Mouse (Mus musculus) forebrain, embryonic 13.5 days (tissue): ENCODE measurements at regions not wholly inside any gene's neighbourhood (a gene's known extent, or its start where the extent isn't known, plus 50 kb on each side); places are given as distances from the start of the nearest gene placed in this dataset.
A peak's percentile ranks its signal among the peaks of the same experiment; 100 is the strongest.

ENCODE experiments used
- ATAC-seq: fragments of 200-750 bp; cut with Nextera tagmentation; 2 replicates; pipeline ENCODE4 v1.8.0; 2017
- H3K27ac ChIP-seq: fragments of 300-500 bp; sonication (generic); 2 replicates; pipeline ENCODE4 v1.5.1; 2015; ENCODE audit warnings: inconsistent platforms, mild to moderate bottlenecking, moderate library complexity
- H3K27me3 ChIP-seq: fragments of 300-500 bp; sonication (generic); 2 replicates; pipeline ENCODE4 v1.6.1; 2015; ENCODE audit warnings: mild to moderate bottlenecking, inconsistent platforms
- H3K36me3 ChIP-seq: fragments of 300-500 bp; sonication (generic); 2 replicates; pipeline ENCODE4 v1.6.1; 2015; ENCODE audit warnings: mild to moderate bottlenecking, inconsistent platforms; ENCODE audit not compliant: poor library complexity, severe bottlenecking
- H3K4me1 ChIP-seq: fragments of 300-500 bp; sonication (generic); 2 replicates; pipeline ENCODE4 v1.6.1; 2015; ENCODE audit warnings: inconsistent platforms
- H3K4me2 ChIP-seq: fragments of 300-500 bp; sonication (generic); 2 replicates; pipeline ENCODE4 v1.6.1; 2015; ENCODE audit warnings: inconsistent platforms, mild to moderate bottlenecking, moderate library complexity
- H3K4me3 ChIP-seq: fragments of 300-500 bp; sonication (generic); 2 replicates; pipeline ENCODE4 v1.5.1; 2015; ENCODE audit warnings: mild to moderate bottlenecking, inconsistent platforms
- H3K9ac ChIP-seq: fragments of 300-500 bp; sonication (generic); 2 replicates; pipeline ENCODE4 v1.6.1; 2015; ENCODE audit warnings: mild to moderate bottlenecking, inconsistent platforms
- H3K9me3 ChIP-seq: fragments of 300-500 bp; sonication (generic); replicated peaks from 2 replicates; pipeline ENCODE4 v1.6.1; 2016; ENCODE audit warnings: inconsistent platforms
- WGBS: fragments of 180-500 bp; shearing (Covaris S2); methylation state at CpG from one replicate; pipeline ENCODE4 v1.1.7; 2015; 5-methylcytosine and 5-hydroxymethylcytosine counted together

- Histone ChIP-seq H3K36me3 (no peaks in the 10 kb centered on the region), H3K27ac (no peak overlapping the region), H3K9ac (no peak overlapping the region), H3K4me1 (no peaks in the 10 kb centered on the region), H3K9me3 (no peaks in the 10 kb centered on the region), H3K27me3 (no peaks in the 10 kb centered on the region), H3K4me3 (no peak overlapping the region), H3K4me2 (no peak overlapping the region)
- ATAC-seq = no peak
- WGBS = 86% methylated on average over 2 of the region's 2 CpGs
Measured at GRCm38 (mm10) chr3:137108197-137108596, 232.7 kb upstream of the Emcn start.

DNA sequence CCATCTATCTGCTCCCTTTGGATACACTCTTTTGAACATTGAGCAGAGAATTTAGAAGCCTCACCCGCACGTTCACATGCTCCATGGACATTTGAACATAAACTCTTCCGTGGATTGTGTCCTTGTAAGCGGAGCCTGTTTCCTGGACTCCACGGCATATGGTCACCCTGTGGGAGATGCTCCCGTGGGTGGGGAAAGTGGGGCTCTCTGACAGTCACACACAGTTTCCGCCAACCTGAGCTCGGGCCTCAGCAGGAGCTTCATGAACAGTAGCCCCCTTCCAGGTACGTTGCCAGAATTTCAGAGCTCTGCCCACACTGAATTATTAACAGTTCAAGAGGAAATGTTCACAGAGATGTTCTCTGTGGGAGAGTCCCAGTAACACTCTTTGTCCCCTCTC lies 231.1 kb upstream of the Emcn start:
- no peak for ATAC-seq
- H3K27ac ChIP-seq = no peak overlapping the region
- H3K4me2 ChIP-seq = no peak overlapping the region
- H3K27me3 ChIP-seq = no peaks in the 10 kb centered on the region
- no peaks in the 10 kb centered on the region for H3K9me3 ChIP-seq
- no peak overlapping the region for H3K4me3 ChIP-seq
- H3K4me1 ChIP-seq = no peaks in the 10 kb centered on the region
- WGBS = 93% methylated on average over 9 of the region's 9 CpGs
- no peak overlapping the region for H3K9ac ChIP-seq
- no peaks in the 10 kb centered on the region for H3K36me3 ChIP-seq

DNA sequence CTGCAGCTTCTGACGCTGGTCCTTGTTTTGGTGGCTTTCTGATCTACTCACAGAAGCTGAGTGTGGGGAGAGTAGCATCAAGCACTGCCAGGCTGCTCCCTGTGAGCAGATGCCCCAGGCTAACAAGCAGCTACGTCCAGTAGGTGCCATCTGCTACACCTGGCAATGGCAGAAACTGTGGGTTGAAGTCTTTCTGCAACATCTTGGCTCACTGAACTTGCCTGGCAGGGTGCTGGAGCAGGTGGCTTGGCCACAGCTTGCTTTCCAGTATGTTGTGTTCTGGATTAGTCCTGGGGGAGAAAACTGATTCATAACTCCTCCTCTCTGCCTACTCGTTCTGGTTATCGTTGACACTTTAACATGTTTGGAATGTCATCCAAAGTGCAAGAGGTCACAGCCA lies 230.4 kb upstream of the Emcn start:
- no peak overlapping the region for H3K4me3 ChIP-seq
- 91% methylated on average over 4 of the region's 4 CpGs for WGBS
- H3K9me3 ChIP-seq = no peaks in the 10 kb centered on the region
- no peaks in the 10 kb centered on the region for H3K4me1 ChIP-seq
- H3K9ac ChIP-seq = no peak overlapping the region
- ATAC-seq = peak; percentile 58; the same call in 1 of the 2 replicates
- no peak overlapping the region for H3K27ac ChIP-seq
- H3K27me3 ChIP-seq = no peaks in the 10 kb centered on the region
- no peak overlapping the region for H3K4me2 ChIP-seq
- H3K36me3 ChIP-seq = no peaks in the 10 kb centered on the region

- WGBS = 90% methylated on average over 4 of the region's 4 CpGs
- no peaks in the 10 kb centered on the region for H3K27me3 ChIP-seq
- no peak for ATAC-seq
Measured at GRCm38 (mm10) chr3:137129967-137130366, 210.9 kb upstream of the Emcn start.

GRCm38 (mm10) chr3:137142041-137142440 lies 198.8 kb upstream of the Emcn start:
- 79% methylated on average over 3 of the region's 3 CpGs for WGBS
- no peak for ATAC-seq
- Histone ChIP-seq H3K4me3 (no peak overlapping the region), H3K27ac (no peak overlapping the region), H3K9ac (no peak overlapping the region), H3K4me1 (0 out of 2 replicates have a peak, but pooled peaks cover under 1% of the 10 kb centered on the region), H3K9me3 (no peaks in the 10 kb centered on the region), H3K36me3 (no peaks in the 10 kb centered on the region), H3K4me2 (no peak overlapping the region), H3K27me3 (no peaks in the 10 kb centered on the region)

More at GRCm38 (mm10) chr3:137129967-137130366, 210.9 kb upstream of the Emcn start:
- Histone ChIP-seq H3K9ac (no peak overlapping the region), H3K36me3 (no peaks in the 10 kb centered on the region), H3K27ac (no peak overlapping the region), H3K4me3 (no peak overlapping the region), H3K4me1 (no peaks in the 10 kb centered on the region), H3K9me3 (no peaks in the 10 kb centered on the region), H3K4me2 (no peak overlapping the region)

DNA sequence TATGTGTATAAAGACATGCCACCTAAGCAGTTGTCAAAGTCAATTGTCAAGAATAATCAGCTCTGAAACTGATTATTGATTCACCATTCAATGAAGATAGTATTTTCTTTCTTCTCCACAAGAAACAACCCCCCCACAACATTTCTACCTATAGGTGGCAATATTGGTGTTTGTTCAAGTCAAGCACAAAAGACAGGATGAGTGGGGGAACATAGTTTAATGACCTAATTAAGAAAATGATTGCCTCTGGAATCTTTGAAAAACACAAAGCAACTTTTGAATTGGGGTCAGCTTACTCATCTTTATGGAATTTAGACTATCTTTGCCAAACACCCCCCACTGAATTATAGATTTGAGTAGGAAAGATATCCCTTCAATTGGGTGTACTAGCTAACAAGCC lies 194.8 kb upstream of the Emcn start:
- H3K27ac ChIP-seq = no peak overlapping the region
- no peak overlapping the region for H3K4me2 ChIP-seq
- no peak overlapping the region for H3K4me3 ChIP-seq
- no peak overlapping the region for H3K9ac ChIP-seq
- no peaks in the 10 kb centered on the region for H3K36me3 ChIP-seq
- no peaks in the 10 kb centered on the region for H3K9me3 ChIP-seq
- H3K27me3 ChIP-seq = no peaks in the 10 kb centered on the region
- no peak for ATAC-seq
- H3K4me1 ChIP-seq = peaks cover 5% of the 10 kb centered on the region; the same call in 1 of the 2 replicates

DNA sequence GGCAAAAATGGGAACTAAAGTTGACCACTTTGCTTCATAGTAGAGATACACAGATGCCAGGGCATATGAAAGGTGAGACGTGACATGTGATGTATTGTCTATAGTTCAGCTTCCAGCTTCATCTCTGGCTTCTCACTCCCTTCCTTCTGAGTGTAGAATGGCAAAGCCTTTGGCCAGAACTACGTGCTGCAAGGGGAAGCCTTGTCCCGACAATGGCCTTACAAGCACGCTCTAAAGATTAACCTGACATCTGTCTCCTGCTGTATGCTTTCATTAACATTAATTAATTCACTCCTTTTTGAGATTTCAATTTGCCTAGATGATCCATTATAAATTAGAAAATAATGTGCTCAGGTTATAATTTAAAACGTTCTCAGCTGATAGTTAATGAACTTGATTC lies 193.5 kb upstream of the Emcn start:
- peaks cover 5% of the 10 kb centered on the region; the same call in 1 of the 2 replicates for H3K4me1 ChIP-seq
- no peak overlapping the region for H3K4me3 ChIP-seq
- no peak overlapping the region for H3K27ac ChIP-seq
- H3K9ac ChIP-seq = no peak overlapping the region
- no peaks in the 10 kb centered on the region for H3K27me3 ChIP-seq
- no peak overlapping the region for H3K4me2 ChIP-seq
- 34% methylated on average over 5 of the region's 5 CpGs for WGBS
- no peak for ATAC-seq
- no peaks in the 10 kb centered on the region for H3K36me3 ChIP-seq
- H3K9me3 ChIP-seq = no peaks in the 10 kb centered on the region

- Histone ChIP-seq H3K9me3 (no peaks in the 10 kb centered on the region), H3K4me2 (no peak overlapping the region), H3K27me3 (no peaks in the 10 kb centered on the region), H3K9ac (no peak overlapping the region), H3K4me1 (peaks cover 22% of the 10 kb centered on the region), H3K4me3 (no peak overlapping the region), H3K27ac (no peak overlapping the region), H3K36me3 (no peaks in the 10 kb centered on the region)
- ATAC-seq = no peak
- 74% methylated on average over 14 of the region's 14 CpGs for WGBS
Measured at GRCm38 (mm10) chr3:137150414-137151010, 190.4 kb upstream of the Emcn start.

DNA sequence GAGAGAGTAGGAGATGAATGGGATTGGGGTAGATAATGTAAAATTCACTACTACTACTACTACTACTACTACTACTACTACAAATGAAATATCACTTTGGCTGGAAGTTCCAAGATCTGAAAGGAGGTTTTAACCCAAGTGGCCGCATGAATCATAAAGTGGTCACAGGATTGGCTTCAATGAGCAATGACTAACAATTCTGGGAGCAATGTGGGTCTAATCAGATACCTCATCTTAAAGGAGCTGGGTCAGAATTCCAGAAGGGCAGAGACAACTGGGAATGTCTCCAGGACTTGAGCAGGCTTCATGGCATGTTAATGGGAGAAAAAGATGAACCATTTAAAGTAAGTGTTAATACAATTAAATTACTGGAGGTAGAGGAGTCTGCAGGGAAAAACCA lies 189.4 kb upstream of the Emcn start:
- Histone ChIP-seq H3K4me2 (no peak overlapping the region), H3K36me3 (no peaks in the 10 kb centered on the region), H3K27me3 (no peaks in the 10 kb centered on the region), H3K9me3 (no peaks in the 10 kb centered on the region), H3K9ac (no peak overlapping the region), H3K4me1 (peaks cover 26% of the 10 kb centered on the region), H3K27ac (no peak overlapping the region), H3K4me3 (no peak overlapping the region)
- 88% methylated on average over 1 of the region's 1 CpGs for WGBS
- no peak for ATAC-seq

DNA sequence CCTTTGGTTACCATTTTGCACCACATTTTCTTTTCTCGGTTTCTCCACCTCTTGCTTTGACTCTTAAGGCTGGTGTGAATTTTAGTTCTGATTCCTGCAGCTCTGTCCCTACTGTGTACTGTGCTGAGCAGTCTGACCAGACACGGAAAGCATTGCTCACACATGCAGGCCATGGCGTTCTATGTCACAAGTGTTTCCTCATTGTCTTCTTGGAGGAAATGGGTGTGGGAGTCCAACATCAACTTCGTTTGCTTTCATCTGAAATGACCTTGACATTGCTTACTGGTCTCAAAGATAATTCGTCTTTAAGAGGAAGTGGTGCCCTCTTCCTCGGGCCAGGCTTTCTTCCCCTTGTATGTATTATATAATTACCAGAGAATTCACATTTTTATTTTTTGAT lies 187.6 kb upstream of the Emcn start:
- H3K4me1 ChIP-seq = peaks cover 23% of the 10 kb centered on the region
- no peaks in the 10 kb centered on the region for H3K9me3 ChIP-seq
- no peak overlapping the region for H3K9ac ChIP-seq
- WGBS = 85% methylated on average over 6 of the region's 6 CpGs
- no peaks in the 10 kb centered on the region for H3K36me3 ChIP-seq
- H3K4me2 ChIP-seq = no peak overlapping the region
- H3K27me3 ChIP-seq = no peaks in the 10 kb centered on the region
- H3K4me3 ChIP-seq = no peak overlapping the region
- no peak overlapping the region for H3K27ac ChIP-seq
- no peak for ATAC-seq

DNA sequence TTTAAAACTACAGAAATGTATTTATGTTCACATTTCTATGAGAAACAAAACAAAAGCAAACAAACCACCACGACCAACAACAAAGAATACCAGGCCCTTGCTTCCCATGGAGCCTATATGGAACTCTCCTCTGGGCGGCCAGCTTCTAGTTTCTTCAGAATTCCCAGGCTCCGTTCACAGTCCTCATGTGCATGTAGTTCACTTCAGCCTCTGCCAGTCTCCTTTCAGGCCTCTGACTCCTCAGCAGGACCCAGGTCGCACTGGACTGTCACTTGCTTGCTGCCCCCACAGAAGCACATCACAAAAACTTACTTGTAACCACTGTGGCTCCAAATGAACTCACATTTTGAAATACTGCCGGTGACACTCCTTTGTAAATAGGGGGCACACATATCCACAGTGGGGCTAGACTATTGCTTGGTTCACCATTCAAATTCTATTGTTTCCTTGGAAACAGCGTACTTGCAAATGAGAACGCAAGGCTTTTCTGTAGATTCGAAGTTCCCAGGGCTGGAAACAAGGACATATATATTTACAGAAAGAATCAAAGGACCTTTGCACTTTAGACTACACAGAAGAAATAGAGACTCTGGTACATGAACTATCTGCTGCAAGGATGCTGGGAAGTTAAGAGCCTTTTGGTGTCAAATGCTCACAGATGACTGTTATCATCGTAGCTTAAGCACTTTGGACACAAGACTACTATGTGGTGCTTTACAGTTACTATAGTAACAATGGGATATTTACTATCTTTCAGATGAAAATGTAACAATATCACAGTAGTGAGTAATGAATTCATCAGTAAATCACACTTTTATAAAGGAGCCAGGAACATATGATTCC lies 186.4 kb upstream of the Emcn start:
- Histone ChIP-seq H3K4me2 (no peak overlapping the region), H3K4me1 (peaks cover 23% of the 10 kb centered on the region), H3K36me3 (no peaks in the 10 kb centered on the region), H3K9ac (no peak overlapping the region), H3K27ac (no peak overlapping the region), H3K27me3 (no peaks in the 10 kb centered on the region), H3K4me3 (no peak overlapping the region), H3K9me3 (no peaks in the 10 kb centered on the region)
- WGBS = 23% methylated on average over 9 of the region's 9 CpGs
- ATAC-seq = 0 out of 2 replicates have a peak, but pooled peaks have one; percentile 36

GRCm38 (mm10) chr3:137155043-137155404 lies 185.8 kb upstream of the Emcn start:
- WGBS = 89% methylated on average over 3 of the region's 3 CpGs
- ATAC-seq = peak; percentile 41; the same call in 1 of the 2 replicates
- Histone ChIP-seq H3K4me1 (peaks cover 23% of the 10 kb centered on the region), H3K9ac (no peak overlapping the region), H3K9me3 (no peaks in the 10 kb centered on the region), H3K27ac (no peak overlapping the region), H3K4me2 (no peak overlapping the region), H3K4me3 (no peak overlapping the region), H3K27me3 (no peaks in the 10 kb centered on the region), H3K36me3 (no peaks in the 10 kb centered on the region)
